Mouse (Mus musculus) cerebellum, adult 11-12 months (tissue): Measurements from ENCODE around the gene Dlg5.

Experiments
- DNase-seq: peaks from one replicate; pipeline ENCODE4 v3.0.0; 2022

Dlg5 gene

DNA sequence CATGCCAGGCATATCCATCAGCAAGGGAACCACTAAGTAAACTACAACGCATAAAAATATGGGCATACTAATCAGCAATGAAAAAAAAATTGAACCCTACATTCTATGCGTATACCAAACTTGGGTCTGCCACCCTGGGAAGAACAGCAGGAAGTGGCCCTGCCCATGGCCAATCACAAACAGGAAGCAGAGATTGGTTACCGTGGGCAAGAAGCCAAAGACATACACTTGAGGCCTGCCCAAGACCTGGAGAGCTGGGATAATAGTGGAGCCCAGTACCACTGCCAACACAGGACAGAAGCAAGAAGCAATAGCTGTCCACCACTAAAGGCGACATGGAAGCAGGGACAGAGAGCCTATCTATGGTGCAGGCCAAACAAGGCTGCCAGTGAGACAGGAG is 146.9 kb downstream of the Dlg5 start:
- DNase-seq, result no peak

DNA sequence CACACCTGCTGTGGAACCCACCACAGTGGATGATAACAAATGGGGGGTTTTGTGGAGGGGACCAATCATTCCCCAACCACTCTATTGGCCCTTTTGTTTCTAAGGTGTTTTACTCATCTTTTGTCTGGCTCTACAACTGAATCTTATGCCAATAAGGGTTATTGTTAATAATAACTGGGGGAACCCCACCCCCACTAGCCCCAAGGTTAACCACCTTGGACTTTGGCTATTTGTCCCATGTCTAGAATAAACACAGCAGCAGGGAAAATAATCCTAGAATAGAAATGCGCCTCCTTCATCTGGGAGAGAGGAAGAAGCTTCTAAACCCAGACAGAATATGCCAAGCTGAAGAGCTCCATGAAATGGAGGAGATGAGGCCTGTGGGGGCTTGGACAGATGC is 151.1 kb downstream of the Dlg5 start:
- DNase-seq, result no peak

DNA sequence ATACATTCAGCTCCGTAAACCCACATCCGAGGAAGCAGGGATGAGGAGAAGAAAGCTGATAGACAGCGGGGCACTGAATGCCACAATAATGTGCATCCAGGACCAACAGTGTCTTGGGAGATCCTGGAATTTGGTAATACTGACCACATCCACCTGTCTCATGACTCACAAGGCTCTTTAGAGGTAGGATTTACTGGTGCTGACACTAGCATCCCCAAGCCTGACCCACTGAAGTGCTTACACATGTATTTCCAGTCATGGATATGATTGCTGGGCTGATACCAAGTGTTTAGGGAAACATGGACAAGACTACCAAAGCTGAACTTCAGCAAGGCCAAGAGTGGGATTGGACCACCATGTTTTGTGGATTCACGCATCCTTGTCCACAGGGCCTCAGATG is 152.5 kb downstream of the Dlg5 start:
- no peak for DNase-seq

DNA sequence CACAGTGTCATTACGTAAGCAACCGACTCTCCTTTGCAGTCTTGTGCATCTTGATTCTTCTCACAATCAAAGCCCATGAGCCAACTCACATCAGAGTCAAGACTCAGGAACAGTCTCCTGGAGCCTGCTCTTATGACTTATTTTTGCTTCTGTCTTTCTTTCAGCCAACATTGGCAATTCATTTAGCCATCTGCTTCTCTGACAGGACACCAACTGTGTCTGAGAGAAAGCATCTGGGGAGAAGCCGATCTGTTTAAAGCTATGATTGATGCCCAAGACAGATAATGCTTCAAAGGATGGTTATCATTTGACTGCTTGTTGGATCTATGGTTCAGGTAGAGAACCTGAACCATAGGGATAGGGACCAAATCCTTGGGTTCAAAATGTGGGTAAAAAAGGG is 153.3 kb downstream of the Dlg5 start:
- DNase-seq, result no peak

DNA sequence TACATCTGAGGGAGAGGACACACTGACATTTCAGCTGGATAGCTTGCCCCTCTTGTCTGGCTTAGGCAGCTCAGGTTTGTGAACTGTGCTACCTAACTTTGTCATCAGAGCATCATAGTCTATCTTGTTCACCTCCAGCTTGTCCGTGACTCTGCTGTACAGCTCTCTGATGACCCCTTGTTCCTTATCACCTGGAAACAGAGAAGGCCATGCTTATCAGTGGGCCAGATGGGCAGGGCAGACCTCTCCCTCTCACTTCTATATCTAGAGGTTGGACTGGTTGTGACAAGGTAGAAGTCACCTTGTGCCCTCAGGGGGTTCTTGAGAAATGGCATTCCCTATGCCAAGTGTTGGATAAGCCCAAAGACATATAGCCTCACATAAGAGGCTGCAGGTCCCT is 154.9 kb downstream of the Dlg5 start:
- DNase-seq, result no peak

DNA sequence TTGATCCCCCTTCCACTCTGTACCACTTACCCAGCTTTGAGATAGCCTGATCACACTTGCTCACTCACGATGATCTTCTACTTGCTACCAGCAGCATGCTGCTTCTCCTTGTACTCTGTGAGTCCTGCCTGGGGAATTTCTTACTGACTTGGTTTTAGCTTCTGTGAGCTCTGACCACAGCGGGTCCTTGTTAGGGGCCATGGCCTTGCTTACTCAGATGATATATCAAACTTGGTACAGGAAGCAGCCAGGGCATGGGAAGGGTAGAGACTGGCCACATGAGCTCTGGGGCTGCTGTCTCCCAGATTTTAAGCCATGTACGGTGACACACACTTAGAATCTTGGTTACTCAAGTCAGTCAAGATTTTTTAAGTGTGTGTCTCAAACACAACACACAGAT is 156.5 kb downstream of the Dlg5 start:
- DNase-seq, result no peak

DNA sequence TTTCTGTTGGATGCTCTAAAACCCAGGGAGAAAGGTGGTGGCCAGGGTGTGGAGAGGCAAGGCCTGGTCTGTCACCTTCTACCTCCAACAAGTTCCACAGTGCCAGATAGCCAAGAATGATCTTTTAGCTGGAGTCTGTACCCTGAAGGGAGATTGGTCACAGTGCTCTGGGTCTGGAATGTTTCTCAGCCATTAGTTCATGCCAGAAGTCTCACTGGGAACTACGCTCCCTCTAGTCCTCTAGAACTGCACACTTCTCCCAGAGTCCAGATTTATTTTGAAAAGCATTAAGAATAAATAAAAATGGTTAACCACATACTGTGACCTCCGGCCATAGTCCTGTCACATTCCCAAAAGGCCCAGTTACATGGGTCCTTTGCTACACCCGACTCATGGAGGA is 158.3 kb downstream of the Dlg5 start:
- DNase-seq, result no peak

DNA sequence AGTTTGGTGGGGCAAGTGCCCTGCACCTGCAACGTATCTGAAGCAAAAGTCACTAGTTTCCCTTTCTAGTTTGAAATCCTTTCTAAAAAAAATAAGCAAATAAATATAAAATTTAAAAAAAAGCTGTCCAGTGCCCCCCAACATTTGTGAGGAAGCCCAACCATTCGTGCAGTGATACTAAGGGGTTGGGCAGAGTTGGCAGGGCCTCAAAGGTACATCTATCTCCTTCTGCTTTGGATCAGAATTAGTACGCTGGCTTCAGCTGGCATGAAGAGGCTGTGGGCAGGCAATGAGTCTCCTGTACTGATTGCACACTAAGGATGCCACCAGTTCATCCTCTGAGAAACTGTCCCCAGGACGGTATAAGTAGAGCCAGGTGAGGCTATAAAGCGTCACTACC is 159.2 kb downstream of the Dlg5 start:
- DNase-seq, result no peak
